Mouse (Mus musculus): ENCODE results near the gene Pcyt1b. TPM values are rescaled to one million over a fixed set of nuclear protein-coding genes. Genes with fewer than 3 reads are reported as not detected.

Pcyt1b gene
- total RNA-seq, 1 experiment = 8.7 TPM

DNA sequence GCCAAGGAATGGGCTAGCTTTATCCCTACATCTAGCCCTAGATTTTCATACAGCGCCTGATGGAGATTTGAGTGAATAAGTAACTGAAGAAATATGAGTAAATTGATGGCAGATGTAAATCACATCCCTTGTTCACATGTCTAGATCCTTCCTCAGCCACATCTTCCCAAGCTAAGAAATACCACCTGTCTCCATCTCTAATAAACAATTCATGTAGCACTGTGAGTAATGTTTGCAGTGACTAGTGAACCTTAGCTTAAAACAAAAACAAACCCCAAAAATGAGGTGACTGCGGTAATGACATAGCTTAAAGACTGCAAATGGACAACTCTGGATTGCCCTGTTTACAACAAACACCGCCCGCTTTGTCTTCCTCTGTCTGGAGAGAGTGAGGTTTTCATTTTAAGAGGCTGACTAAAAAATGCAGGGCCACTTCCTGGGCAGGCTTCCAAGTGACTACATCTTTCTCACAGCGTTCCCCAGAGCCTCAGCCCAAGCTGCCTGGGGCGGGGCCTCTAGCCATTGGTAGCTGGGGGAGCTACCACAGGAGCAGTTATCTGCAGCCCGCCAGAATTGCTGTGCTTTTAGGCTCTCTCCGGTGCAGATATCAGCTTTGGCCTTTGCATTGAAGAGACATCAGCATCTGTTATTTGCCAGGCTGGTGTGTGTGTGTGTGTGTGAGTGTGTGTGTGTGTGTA is 46.0 kb downstream of the Pcyt1b start:
- no peak overlapping the region for H3K9ac ChIP-seq (ENCODE audit: insufficient read depth, low read depth, low read length, poor library complexity, severe bottlenecking)
- in situ Hi-C loops (cut with MboI; ENCODE audit: low sequenced_read_pairs in 2 of 2, unreplicated experiment in 2 of 2) = no loop called here
- H3K27ac ChIP-seq (ENCODE audit: insufficient read depth, low read depth, low read length, poor library complexity, severe bottlenecking) = no peak overlapping the region
- no peak for TF ChIP-seq HCFC1 (IDR thresholded peaks at IDR 0.05; ENCODE audit: borderline replicate concordance, insufficient read depth, low read length)
- TF ChIP-seq ZNF384 (IDR thresholded peaks at IDR 0.05; ENCODE audit: low read depth, low read length) = no peak
- no peak for TF ChIP-seq ZC3H11A (IDR thresholded peaks at IDR 0.05; ENCODE audit: borderline replicate concordance, low read depth, low read length)
- no peak for TF ChIP-seq CHD2 (IDR thresholded peaks at IDR 0.05; ENCODE audit: low read depth, low read length)
- no peak for TF ChIP-seq MAFK (IDR thresholded peaks at IDR 0.05; ENCODE audit: insufficient read depth, low read depth, low read length)
- H3K4me3 ChIP-seq (ENCODE audit: insufficient read depth in 1 of 2, low read depth in 1 of 2, low read length in 2 of 2, poor library complexity in 1 of 2, severe bottlenecking in 1 of 2) = no peak overlapping the region
- H3K4me1 ChIP-seq (ENCODE audit: control insufficient read depth in 2 of 2, insufficient read depth in 2 of 2, low read length in 2 of 2, poor library complexity in 1 of 2) = no peaks in the 10 kb centered on the region
- H3K36me3 ChIP-seq (ENCODE audit: control insufficient read depth, insufficient read depth, low read length, poor library complexity, severe bottlenecking) = no peaks in the 10 kb centered on the region
- no peaks in the 10 kb centered on the region for H3K9me3 ChIP-seq (ENCODE audit: control insufficient read depth, insufficient read depth, low read depth, low read length)
- no peak for DNase-seq (ENCODE audit: low read depth, low spot score)

DNA sequence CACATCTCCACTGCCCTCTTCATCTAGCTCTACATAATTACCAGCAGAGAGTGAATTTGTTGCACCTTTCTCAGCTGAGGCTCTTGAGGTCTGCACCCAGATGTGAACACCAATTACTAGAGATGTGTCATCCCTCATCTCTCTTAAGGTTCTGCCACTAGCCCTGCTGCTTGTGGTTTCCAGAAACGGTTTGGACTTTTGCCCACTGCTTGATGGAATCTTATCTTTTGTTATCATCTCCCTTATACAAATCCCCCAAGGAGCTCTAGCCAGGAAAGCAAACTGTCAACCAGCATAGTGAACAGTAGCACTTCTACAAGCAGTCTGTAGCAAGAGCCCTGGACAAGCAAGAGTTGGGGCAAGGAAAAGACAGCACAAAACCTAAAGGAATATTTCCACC is 57.9 kb downstream of the Pcyt1b start:
- Histone ChIP-seq H3K9ac (ENCODE audit: insufficient read depth, low read depth, low read length, poor library complexity, severe bottlenecking) (no peak overlapping the region), H3K4me1 (ENCODE audit: control insufficient read depth in 2 of 2, insufficient read depth in 2 of 2, low read length in 2 of 2, poor library complexity in 1 of 2) (no peaks in the 10 kb centered on the region), H3K36me3 (ENCODE audit: control insufficient read depth, insufficient read depth, low read length, poor library complexity, severe bottlenecking) (no peaks in the 10 kb centered on the region), H3K4me3 (ENCODE audit: insufficient read depth in 1 of 2, low read depth in 1 of 2, low read length in 2 of 2, poor library complexity in 1 of 2, severe bottlenecking in 1 of 2) (no peak overlapping the region), H3K27ac (ENCODE audit: insufficient read depth, low read depth, low read length, poor library complexity, severe bottlenecking) (no peak overlapping the region), H3K9me3 (ENCODE audit: control insufficient read depth, insufficient read depth, low read depth, low read length) (no peaks in the 10 kb centered on the region)
- no peak for DNase-seq (ENCODE audit: low read depth, low spot score)
- in situ Hi-C loops (cut with MboI; ENCODE audit: low sequenced_read_pairs in 2 of 2, unreplicated experiment in 2 of 2) = no loop called here
- no peak for TF ChIP-seq HCFC1 (IDR thresholded peaks at IDR 0.05; ENCODE audit: borderline replicate concordance, insufficient read depth, low read length)
- TF ChIP-seq ZNF384 (IDR thresholded peaks at IDR 0.05; ENCODE audit: low read depth, low read length) = no peak
- no peak for TF ChIP-seq MAFK (IDR thresholded peaks at IDR 0.05; ENCODE audit: insufficient read depth, low read depth, low read length)
- TF ChIP-seq ZC3H11A (IDR thresholded peaks at IDR 0.05; ENCODE audit: borderline replicate concordance, low read depth, low read length) = no peak
- no peak for TF ChIP-seq CHD2 (IDR thresholded peaks at IDR 0.05; ENCODE audit: low read depth, low read length)

DNA sequence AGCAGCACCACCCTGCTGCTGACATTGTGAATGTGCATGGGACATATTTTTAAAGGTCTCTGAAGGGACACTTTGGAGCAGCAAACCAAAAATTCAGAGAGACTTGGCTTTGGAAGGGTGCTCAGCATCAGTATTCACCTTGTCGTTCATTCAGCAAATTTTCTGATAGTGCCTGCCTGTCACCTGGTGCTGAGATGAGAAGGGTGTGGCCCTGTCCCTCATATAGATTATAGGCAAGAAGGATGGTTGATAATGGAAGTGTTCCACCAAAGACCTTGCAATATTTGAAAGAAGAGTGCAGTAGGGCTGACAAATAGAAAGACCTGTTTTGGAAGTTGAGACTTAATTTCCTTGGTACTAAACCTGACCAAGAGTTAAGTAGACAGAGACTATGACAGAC is 74.9 kb downstream of the Pcyt1b start:
- DNase-seq (ENCODE audit: low read depth, low spot score) = no peak
- Histone ChIP-seq H3K4me3 (ENCODE audit: insufficient read depth in 1 of 2, low read depth in 1 of 2, low read length in 2 of 2, poor library complexity in 1 of 2, severe bottlenecking in 1 of 2) (no peak overlapping the region), H3K4me1 (ENCODE audit: control insufficient read depth in 2 of 2, insufficient read depth in 2 of 2, low read length in 2 of 2, poor library complexity in 1 of 2) (no peaks in the 10 kb centered on the region), H3K9ac (ENCODE audit: insufficient read depth, low read depth, low read length, poor library complexity, severe bottlenecking) (no peak overlapping the region), H3K27ac (ENCODE audit: insufficient read depth, low read depth, low read length, poor library complexity, severe bottlenecking) (no peak overlapping the region), H3K36me3 (ENCODE audit: control insufficient read depth, insufficient read depth, low read length, poor library complexity, severe bottlenecking) (no peaks in the 10 kb centered on the region; the same call in 1 of the 2 replicates), H3K9me3 (ENCODE audit: control insufficient read depth, insufficient read depth, low read depth, low read length) (no peaks in the 10 kb centered on the region)
- in situ Hi-C loops (cut with MboI; ENCODE audit: low sequenced_read_pairs in 2 of 2, unreplicated experiment in 2 of 2) = no loop called here
- TF ChIP-seq ZNF384 (IDR thresholded peaks at IDR 0.05; ENCODE audit: low read depth, low read length) (no peak), ZC3H11A (IDR thresholded peaks at IDR 0.05; ENCODE audit: borderline replicate concordance, low read depth, low read length) (no peak), MAFK (IDR thresholded peaks at IDR 0.05; ENCODE audit: insufficient read depth, low read depth, low read length) (no peak), HCFC1 (IDR thresholded peaks at IDR 0.05; ENCODE audit: borderline replicate concordance, insufficient read depth, low read length) (no peak), CHD2 (IDR thresholded peaks at IDR 0.05; ENCODE audit: low read depth, low read length) (no peak)

DNA sequence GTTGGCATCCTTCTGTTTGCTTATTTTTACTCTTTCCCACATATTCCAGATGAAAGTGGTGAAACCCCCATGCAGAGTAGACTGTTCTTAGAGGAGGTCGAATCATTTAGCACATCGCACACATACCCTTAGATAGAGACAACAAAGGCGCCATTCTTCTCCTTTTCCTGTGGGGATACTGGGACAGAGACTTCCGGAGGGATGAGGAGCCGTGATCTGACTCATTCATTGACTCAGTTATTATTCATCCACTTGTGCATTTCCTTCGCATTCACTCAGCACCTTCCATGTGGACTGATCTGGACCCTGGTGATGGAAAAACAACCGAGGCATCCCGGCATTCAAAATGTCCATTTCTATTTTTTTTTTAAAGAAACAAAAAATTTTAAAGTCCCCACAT is 76.2 kb downstream of the Pcyt1b start:
- no peak for TF ChIP-seq MAFK (IDR thresholded peaks at IDR 0.05; ENCODE audit: insufficient read depth, low read depth, low read length)
- TF ChIP-seq CHD2 (IDR thresholded peaks at IDR 0.05; ENCODE audit: low read depth, low read length) = no peak
- no peak for TF ChIP-seq ZC3H11A (IDR thresholded peaks at IDR 0.05; ENCODE audit: borderline replicate concordance, low read depth, low read length)
- no peak for TF ChIP-seq HCFC1 (IDR thresholded peaks at IDR 0.05; ENCODE audit: borderline replicate concordance, insufficient read depth, low read length)
- TF ChIP-seq ZNF384 (IDR thresholded peaks at IDR 0.05; ENCODE audit: low read depth, low read length) = no peak
- Histone ChIP-seq H3K9me3 (ENCODE audit: control insufficient read depth, insufficient read depth, low read depth, low read length) (no peaks in the 10 kb centered on the region), H3K27ac (ENCODE audit: insufficient read depth, low read depth, low read length, poor library complexity, severe bottlenecking) (no peak overlapping the region), H3K4me1 (ENCODE audit: control insufficient read depth in 2 of 2, insufficient read depth in 2 of 2, low read length in 2 of 2, poor library complexity in 1 of 2) (no peaks in the 10 kb centered on the region), H3K36me3 (ENCODE audit: control insufficient read depth, insufficient read depth, low read length, poor library complexity, severe bottlenecking) (peaks cover 3% of the 10 kb centered on the region; the same call in 1 of the 2 replicates), H3K4me3 (ENCODE audit: insufficient read depth in 1 of 2, low read depth in 1 of 2, low read length in 2 of 2, poor library complexity in 1 of 2, severe bottlenecking in 1 of 2) (no peak overlapping the region), H3K9ac (ENCODE audit: insufficient read depth, low read depth, low read length, poor library complexity, severe bottlenecking) (no peak overlapping the region)
- in situ Hi-C loops (cut with MboI; ENCODE audit: low sequenced_read_pairs in 2 of 2, unreplicated experiment in 2 of 2) = no loop called here
- no peak for DNase-seq (ENCODE audit: low read depth, low spot score)

All from ES-E14 (cell line).